Mouse (Mus musculus) olfactory bulb, adult 2 months (tissue): Measurements from ENCODE around the gene Pdcd1lg2.

ENCODE experiments used
- CTCF ChIP-seq: fragments of 200-500 bp; IDR thresholded peaks from 2 replicates; pipeline ENCODE4 v1.5.1; 2012; ENCODE audit warnings: low read depth, mild to moderate bottlenecking, low read length, moderate library complexity; ENCODE audit not compliant: insufficient read depth
- POLR2A ChIP-seq: fragments of 200-500 bp; IDR thresholded peaks from 2 replicates; pipeline ENCODE4 v1.6.1; 2012; ENCODE audit warnings: mild to moderate bottlenecking, low read depth, low read length, moderate library complexity; ENCODE audit not compliant: insufficient read depth

DNA sequence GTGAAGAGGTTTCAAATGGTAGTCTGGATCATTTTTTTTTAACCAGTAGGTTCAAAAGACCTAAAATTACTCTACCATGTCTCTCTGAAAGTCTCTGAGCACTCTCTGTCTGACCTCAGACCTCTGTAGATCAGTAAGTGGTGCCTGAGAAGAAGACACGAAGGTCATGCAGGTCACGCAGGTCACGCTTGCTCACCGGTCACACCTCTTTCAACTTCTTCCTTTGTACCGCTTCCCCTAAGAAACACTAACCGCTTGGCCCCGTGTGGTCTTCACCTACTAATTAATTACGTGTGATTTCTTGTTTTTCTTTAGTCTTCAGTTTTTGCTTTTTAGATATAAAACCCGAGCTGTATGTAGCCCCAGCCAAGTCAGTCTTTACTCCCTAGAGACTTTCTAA lies 80.7 kb downstream of the Pdcd1lg2 start:
- TF ChIP-seq POLR2A (no peak), CTCF (no peak)
